16 mouse cellular contexts compared by ENCODE assay signal in genomic region chr3:138479489-138479888, GRCm38 (mm10).
"Had no signal": no experiment of that assay in that cellular context is flagged by ENCODE, and none has a peak within 500 bp of the region (broad histone marks: within the 10 kb centered on the region; RNA-seq: fewer than 3 reads in every experiment).

No protein-coding gene starts in this region.

- H3K4me1 ChIP-seq: limb, embryonic 12.5 days; midbrain, embryonic 10.5 days had no signal

- H3K4me2 ChIP-seq: limb, embryonic 12.5 days; lung, embryonic 15.5 days; neural tube, embryonic 15.5 days had no signal

- H3K4me3 ChIP-seq: limb, embryonic 12.5 days; lung, embryonic 15.5 days; midbrain, embryonic 10.5 days; myocyte; neural tube, embryonic 15.5 days had no signal

- H3K9ac ChIP-seq: limb, embryonic 12.5 days; lung, embryonic 15.5 days; neural tube, embryonic 15.5 days had no signal

- H3K27ac ChIP-seq: kidney, postnatal 0 days; limb, embryonic 12.5 days; lung, embryonic 15.5 days; midbrain, embryonic 10.5 days; neural tube, embryonic 15.5 days; stomach, postnatal 0 days had no signal

- H3K9me3 ChIP-seq: lung, embryonic 15.5 days; neural tube, embryonic 15.5 days had no signal

- H3K27me3 ChIP-seq: limb, embryonic 12.5 days; lung, embryonic 15.5 days; neural tube, embryonic 15.5 days had no signal

- DNase-seq: kidney, adult 11 months; kidney, adult 9 months; kidney, postnatal 36 days; layer of hippocampus, adult 9-11 months; layer of hippocampus, postnatal 36 days; midbrain, embryonic 14.5 days; right cerebral cortex, adult 18-20 months; right cerebral cortex, postnatal 25 days; thymus, postnatal 14 days had no signal
